Mouse (Mus musculus): ENCODE measurements around the gene Tas2r119. TPM values are rescaled to one million over a fixed set of nuclear protein-coding genes. Genes with fewer than 3 reads are reported as not detected.
"Not testable (repeated sequence)": the region's sequence is repeated elsewhere in the genome, so short reads cannot be mapped to it uniquely, and the experiment has no call there.

The Tas2r119 gene
- total and polyA plus RNA-seq, 2 experiments from 2014 or later = not detected

DNA sequence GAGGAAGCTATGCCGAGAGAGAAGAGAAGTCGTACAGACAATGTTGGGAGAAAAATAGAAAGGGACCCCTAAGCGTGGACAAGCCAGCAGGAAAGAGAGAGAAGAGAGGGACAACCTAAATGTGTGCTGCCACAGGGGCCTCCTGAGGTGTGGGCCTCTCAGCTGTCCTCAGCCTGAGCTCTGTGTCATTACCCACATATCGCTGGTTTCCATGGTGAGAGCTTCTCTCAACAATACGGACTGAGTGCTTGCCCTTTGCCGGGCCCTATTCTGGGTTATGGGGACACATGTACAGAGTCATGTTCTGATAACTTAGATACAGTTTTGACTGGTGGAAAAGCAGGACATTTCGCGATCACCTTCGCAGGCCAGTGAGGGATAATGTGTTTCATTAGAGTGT, 21.0 kb downstream of the Tas2r119 start:
- H3K9ac ChIP-seq (replicated peaks; ENCODE audit: low read depth, low read length) = no peak overlapping the region
- 58% methylated on average over 9 of the region's 9 CpGs for WGBS
- no peak overlapping the region for H3K4me3 ChIP-seq (ENCODE audit: low read depth, low read length)
- ATAC-seq (ENCODE audit: insufficient read depth, low read depth) (no peak), DNase-seq (ENCODE audit: low spot score) (peak; percentile 16)
- no peak overlapping the region for H3K27ac ChIP-seq (ENCODE audit: low read depth)
- H3K36me3 ChIP-seq (replicated peaks; ENCODE audit: control insufficient read depth, insufficient read depth, low read length) = no peaks in the 10 kb centered on the region
- H3K4me2 ChIP-seq (ENCODE audit: low read depth, low read length) = no peak overlapping the region
- no peaks in the 10 kb centered on the region for H3K27me3 ChIP-seq (ENCODE audit: control insufficient read depth, insufficient read depth, low read length)
- TF ChIP-seq EP300 (IDR thresholded peaks at IDR 0.05; ENCODE audit: low read depth) (no peak), CTCF (IDR thresholded peaks at IDR 0.05; ENCODE audit: low read depth) (no peak)
- no peaks in the 10 kb centered on the region for H3K9me3 ChIP-seq (replicated peaks; ENCODE audit: control insufficient read depth, low read length)
- no peaks in the 10 kb centered on the region for H3K4me1 ChIP-seq (ENCODE audit: control insufficient read depth, insufficient read depth)

- WGBS = 83% methylated on average over 5 of the region's 5 CpGs
- H3K36me3 ChIP-seq (replicated peaks; ENCODE audit: control insufficient read depth, insufficient read depth, low read length) = no peaks in the 10 kb centered on the region
- H3K27ac ChIP-seq (ENCODE audit: low read depth) = no peak overlapping the region
- DNase-seq (ENCODE audit: low spot score) (no peak), ATAC-seq (ENCODE audit: insufficient read depth, low read depth) (no peak)
- H3K9ac ChIP-seq (replicated peaks; ENCODE audit: low read depth, low read length) = no peak overlapping the region
- TF ChIP-seq EP300 (IDR thresholded peaks at IDR 0.05; ENCODE audit: low read depth) (no peak), CTCF (IDR thresholded peaks at IDR 0.05; ENCODE audit: low read depth) (no peak)
- no peak overlapping the region for H3K4me3 ChIP-seq (ENCODE audit: low read depth, low read length)
- H3K4me2 ChIP-seq (ENCODE audit: low read depth, low read length) = no peak overlapping the region
- no peaks in the 10 kb centered on the region for H3K4me1 ChIP-seq (ENCODE audit: control insufficient read depth, insufficient read depth)
- H3K27me3 ChIP-seq (ENCODE audit: control insufficient read depth, insufficient read depth, low read length) = no peaks in the 10 kb centered on the region
- H3K9me3 ChIP-seq (replicated peaks; ENCODE audit: control insufficient read depth, low read length) = no peaks in the 10 kb centered on the region
Observed at GRCm38 (mm10) chr15:32198561-32198960, 21.5 kb downstream of the Tas2r119 start.

- Histone ChIP-seq H3K9me3 (replicated peaks; ENCODE audit: control insufficient read depth, low read length) (no peaks in the 10 kb centered on the region), H3K4me3 (ENCODE audit: low read depth, low read length) (no peak overlapping the region), H3K9ac (replicated peaks; ENCODE audit: low read depth, low read length) (no peak overlapping the region), H3K27ac (ENCODE audit: low read depth) (no peak overlapping the region), H3K27me3 (ENCODE audit: control insufficient read depth, insufficient read depth, low read length) (no peaks in the 10 kb centered on the region), H3K4me1 (ENCODE audit: control insufficient read depth, insufficient read depth) (no peaks in the 10 kb centered on the region), H3K4me2 (ENCODE audit: low read depth, low read length) (no peak overlapping the region), H3K36me3 (replicated peaks; ENCODE audit: control insufficient read depth, insufficient read depth, low read length) (no peaks in the 10 kb centered on the region)
- no peak for TF ChIP-seq EP300 (IDR thresholded peaks at IDR 0.05; ENCODE audit: low read depth)
- TF ChIP-seq CTCF (IDR thresholded peaks at IDR 0.05; ENCODE audit: low read depth) = no peak
- no peak for DNase-seq (ENCODE audit: low spot score)
- 69% methylated on average over 5 of the region's 5 CpGs for WGBS
- no peak for ATAC-seq (ENCODE audit: insufficient read depth, low read depth)
Observed at GRCm38 (mm10) chr15:32203242-32203641, 26.2 kb downstream of the Tas2r119 start.

DNA sequence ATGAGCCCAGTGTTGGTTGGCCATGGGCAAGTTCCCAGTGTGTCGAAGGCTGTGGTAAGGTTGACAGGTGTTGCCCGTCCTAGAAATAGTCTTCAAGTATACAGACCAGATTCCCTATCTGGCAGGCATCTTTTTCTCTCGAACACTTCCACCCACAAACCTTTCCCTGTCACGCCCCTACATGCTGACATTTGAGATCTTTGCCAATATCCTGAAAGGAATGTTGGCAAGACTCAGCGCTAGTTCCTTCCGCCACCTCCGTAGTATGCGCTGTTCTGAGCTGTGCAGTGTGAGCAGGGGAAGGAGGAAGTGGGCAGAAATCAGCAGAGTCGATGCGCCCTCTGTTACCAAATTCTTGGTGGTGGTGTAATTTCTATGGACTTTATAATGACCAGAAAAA, 27.8 kb downstream of the Tas2r119 start:
- no peak overlapping the region for H3K9ac ChIP-seq (replicated peaks; ENCODE audit: low read depth, low read length)
- no peaks in the 10 kb centered on the region for H3K36me3 ChIP-seq (replicated peaks; ENCODE audit: control insufficient read depth, insufficient read depth, low read length)
- H3K27ac ChIP-seq (ENCODE audit: low read depth) = no peak overlapping the region
- no peaks in the 10 kb centered on the region for H3K4me1 ChIP-seq (ENCODE audit: control insufficient read depth, insufficient read depth)
- TF ChIP-seq EP300 (IDR thresholded peaks at IDR 0.05; ENCODE audit: low read depth) = no peak
- TF ChIP-seq CTCF (IDR thresholded peaks at IDR 0.05; ENCODE audit: low read depth) = no peak
- no peak for ATAC-seq (ENCODE audit: insufficient read depth, low read depth)
- no peaks in the 10 kb centered on the region for H3K27me3 ChIP-seq (ENCODE audit: control insufficient read depth, insufficient read depth, low read length)
- no peak overlapping the region for H3K4me2 ChIP-seq (ENCODE audit: low read depth, low read length)
- no peaks in the 10 kb centered on the region for H3K9me3 ChIP-seq (replicated peaks; ENCODE audit: control insufficient read depth, low read length)
- no peak for DNase-seq (ENCODE audit: low spot score)
- WGBS = 81% methylated on average over 10 of the region's 10 CpGs
- H3K4me3 ChIP-seq (ENCODE audit: low read depth, low read length) = no peak overlapping the region

- DNase-seq (ENCODE audit: low spot score); H3K27ac ChIP-seq (ENCODE audit: low read depth); H3K9ac ChIP-seq (replicated peaks; ENCODE audit: low read depth, low read length); ATAC-seq (ENCODE audit: insufficient read depth, low read depth); H3K4me2 ChIP-seq (ENCODE audit: low read depth, low read length); H3K9me3 ChIP-seq (replicated peaks; ENCODE audit: control insufficient read depth, low read length); H3K27me3 ChIP-seq (ENCODE audit: control insufficient read depth, insufficient read depth, low read length); H3K4me3 ChIP-seq (ENCODE audit: low read depth, low read length); H3K36me3 ChIP-seq (replicated peaks; ENCODE audit: control insufficient read depth, insufficient read depth, low read length); H3K4me1 ChIP-seq (ENCODE audit: control insufficient read depth, insufficient read depth): not testable (repeated sequence)
- 87% methylated on average over 10 of the region's 10 CpGs for WGBS
Observed at GRCm38 (mm10) chr15:32214687-32215086, 37.6 kb downstream of the Tas2r119 start.

- Histone ChIP-seq H3K9me3 (replicated peaks; ENCODE audit: control insufficient read depth, low read length) (no peaks in the 10 kb centered on the region), H3K9ac (replicated peaks; ENCODE audit: low read depth, low read length) (no peak overlapping the region), H3K4me2 (ENCODE audit: low read depth, low read length) (no peak overlapping the region), H3K27ac (ENCODE audit: low read depth) (no peak overlapping the region), H3K27me3 (ENCODE audit: control insufficient read depth, insufficient read depth, low read length) (no peaks in the 10 kb centered on the region), H3K4me1 (ENCODE audit: control insufficient read depth, insufficient read depth) (no peaks in the 10 kb centered on the region), H3K36me3 (replicated peaks; ENCODE audit: control insufficient read depth, insufficient read depth, low read length) (no peaks in the 10 kb centered on the region), H3K4me3 (ENCODE audit: low read depth, low read length) (no peak overlapping the region)
- WGBS = 81% methylated on average over 7 of the region's 7 CpGs
- ATAC-seq (ENCODE audit: insufficient read depth, low read depth) = no peak
- no peak for DNase-seq (ENCODE audit: low spot score)
- no peak for TF ChIP-seq EP300 (IDR thresholded peaks at IDR 0.05; ENCODE audit: low read depth)
Observed at GRCm38 (mm10) chr15:32223028-32223427, 45.9 kb downstream of the Tas2r119 start.
